Mouse (Mus musculus) layer of hippocampus, adult 18-20 months (tissue): Measurements from ENCODE around the gene Pcp4l1. TPM values are rescaled to one million over a fixed set of nuclear protein-coding genes. Genes with fewer than 3 reads are reported as not detected.

Experiments used
- DNase-seq, 2 experiments: peaks; one replicate each; pipeline ENCODE4 v3.0.0; 2022; ENCODE audit warnings: low spot score in 2 of 2
- total RNA-seq, 2 experiments: library from RNA; stranded (reverse); gene quantifications; 2 replicates each; pipeline ENCODE4 v1.2.3; 2021

Pcp4l1 gene
- total RNA-seq, 2 experiments from 2014 or later: 47.5 to 47.7 TPM

GRCm38 (mm10) chr1:171221281-171222193 is 25.5 kb upstream of the Pcp4l1 start:
- DNase-seq: peak in 1 of 2 experiments; percentile 23

- DNase-seq: peak; percentile 82 to 92
These were observed 24.8 kb upstream of the Pcp4l1 start for GRCm38 (mm10) chr1:171220871-171221270.

GRCm38 (mm10) chr1:171216241-171216955 is 20.3 kb upstream of the Pcp4l1 start:
- no peak for DNase-seq

- no peak for DNase-seq
These were observed 17.9 kb upstream of the Pcp4l1 start, which contains the start of gene Nr1i3 for GRCm38 (mm10) chr1:171213801-171214496. Gene Nr1i3 (plus strand): TSS chr1:171213970.

- no peak for DNase-seq
These were observed 16.8 kb upstream of the Pcp4l1 start for GRCm38 (mm10) chr1:171212854-171213253.

GRCm38 (mm10) chr1:171209409-171209808 is 13.3 kb upstream of the Pcp4l1 start:
- DNase-seq: no peak

- no peak for DNase-seq
These were observed 9.8 kb upstream of the Pcp4l1 start for GRCm38 (mm10) chr1:171205704-171206493.

- no peak for DNase-seq
These were observed 8.2 kb upstream of the Pcp4l1 start for GRCm38 (mm10) chr1:171204249-171204644.

GRCm38 (mm10) chr1:171203471-171204248 is 7.6 kb upstream of the Pcp4l1 start:
- no peak for DNase-seq

GRCm38 (mm10) chr1:171200769-171201168 is 4.7 kb upstream of the Pcp4l1 start:
- no peak for DNase-seq

GRCm38 (mm10) chr1:171199532-171199931 is 3.5 kb upstream of the Pcp4l1 start:
- DNase-seq: no peak

- no peak for DNase-seq
These were observed 834 bp downstream of the Pcp4l1 start for GRCm38 (mm10) chr1:171195046-171195822.

- no peak for DNase-seq
These were observed 1.9 kb downstream of the Pcp4l1 start for GRCm38 (mm10) chr1:171193911-171194830.

- no peak for DNase-seq
These were observed 2.8 kb downstream of the Pcp4l1 start for GRCm38 (mm10) chr1:171193093-171193840.

- DNase-seq: no peak
These were observed 3.8 kb downstream of the Pcp4l1 start for GRCm38 (mm10) chr1:171192283-171192682.

GRCm38 (mm10) chr1:171190832-171191231 is 5.2 kb downstream of the Pcp4l1 start:
- DNase-seq: no peak

- no peak for DNase-seq
These were observed 6.5 kb downstream of the Pcp4l1 start for GRCm38 (mm10) chr1:171189476-171190114.
